Mouse (Mus musculus) large intestine, adult 2 months (tissue): ENCODE measurements around the gene Atf3. TPM values are rescaled to one million over a fixed set of nuclear protein-coding genes. Genes with fewer than 3 reads are reported as not detected.

Source experiments
- DNase-seq: peaks from one replicate; pipeline ENCODE4 v3.0.0-alpha.2; 2012; ENCODE audit warnings: low read depth, low spot score
- WGBS: fragments of 180-500 bp; shearing (Covaris S2); methylation state at CpG from one replicate; pipeline ENCODE4 v1.1.7; 2018; 5-methylcytosine and 5-hydroxymethylcytosine counted together
- polyA plus RNA-seq: library from polyadenylated mRNA; depleted of rRNA; stranded (reverse); fragments of >200 nt; gene quantifications from 2 replicates; pipeline ENCODE4 v1.2.3, GENCODE M21; 2012; rRNA removed

The Atf3 gene
- polyA plus RNA-seq, 1 experiment = 13.5 TPM

DNA sequence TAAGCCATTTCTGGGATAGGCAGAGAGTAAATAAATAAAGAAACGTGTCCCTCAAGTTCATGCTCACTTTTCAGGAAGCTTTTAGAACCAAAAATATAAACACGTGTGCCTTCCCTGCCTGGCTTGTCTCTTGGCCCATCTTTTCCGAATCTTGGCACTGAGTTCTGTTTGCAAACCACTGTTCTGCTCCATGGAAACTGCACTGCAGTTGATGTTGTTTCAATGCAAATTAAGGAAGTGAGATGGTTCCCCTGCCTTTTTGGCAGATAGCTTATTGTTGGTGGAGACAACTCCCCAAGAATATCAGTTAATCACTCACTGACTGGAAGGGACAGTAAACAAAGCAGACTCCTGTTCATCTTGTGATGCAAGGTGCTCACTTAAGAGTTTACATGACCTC lies 95.1 kb downstream of the Atf3 start:
- 10% methylated on average over 3 of the region's 3 CpGs for WGBS
- no peak for DNase-seq

Other genes with a start within 250 kb of the Atf3 start
- 0.29 and 0.31 TPM in 2 replicates for gene Vash2, start 238.7 kb downstream of the Atf3 start, polyA plus RNA-seq
- 8.1 and 26.4 TPM in 2 replicates for gene Flvcr1, start 191.9 kb downstream of the Atf3 start, polyA plus RNA-seq
- gene Spata45, start 181.4 kb downstream of the Atf3 start, polyA plus RNA-seq = not detected in 2 replicates
- gene Tatdn3, start 155.1 kb downstream of the Atf3 start, polyA plus RNA-seq = 4.8 and 6.2 TPM in 2 replicates
- 2.7 and 3.5 TPM in 2 replicates for gene Nsl1, start 155.0 kb downstream of the Atf3 start, polyA plus RNA-seq
- gene Batf3, start 120.2 kb downstream of the Atf3 start, polyA plus RNA-seq = 6.5 and 7.5 TPM in 2 replicates
- gene Fam71a, start 53.2 kb downstream of the Atf3 start, polyA plus RNA-seq = not detected in 2 replicates
- 40.5 and 48.2 TPM in 2 replicates for gene Nenf, start 100.2 kb upstream of the Atf3 start, polyA plus RNA-seq
- 3.3 and 3.8 TPM in 2 replicates for gene Tmem206, start 107.9 kb upstream of the Atf3 start, polyA plus RNA-seq
- 44.2 and 48.3 TPM in 2 replicates for gene Ppp2r5a, start 185.2 kb upstream of the Atf3 start, polyA plus RNA-seq